Mouse (Mus musculus): ENCODE measurements around the gene Zfp874b. TPM values are rescaled to one million over a fixed set of nuclear protein-coding genes. Genes with fewer than 3 reads are reported as not detected.
"Not testable (repeated sequence)": the region's sequence is repeated elsewhere in the genome, so short reads cannot be mapped to it uniquely, and the experiment has no call there.

Zfp874b gene
- total and polyA plus RNA-seq, 2 experiments from 2014 or later = 1.5 to 21.7 TPM

DNA sequence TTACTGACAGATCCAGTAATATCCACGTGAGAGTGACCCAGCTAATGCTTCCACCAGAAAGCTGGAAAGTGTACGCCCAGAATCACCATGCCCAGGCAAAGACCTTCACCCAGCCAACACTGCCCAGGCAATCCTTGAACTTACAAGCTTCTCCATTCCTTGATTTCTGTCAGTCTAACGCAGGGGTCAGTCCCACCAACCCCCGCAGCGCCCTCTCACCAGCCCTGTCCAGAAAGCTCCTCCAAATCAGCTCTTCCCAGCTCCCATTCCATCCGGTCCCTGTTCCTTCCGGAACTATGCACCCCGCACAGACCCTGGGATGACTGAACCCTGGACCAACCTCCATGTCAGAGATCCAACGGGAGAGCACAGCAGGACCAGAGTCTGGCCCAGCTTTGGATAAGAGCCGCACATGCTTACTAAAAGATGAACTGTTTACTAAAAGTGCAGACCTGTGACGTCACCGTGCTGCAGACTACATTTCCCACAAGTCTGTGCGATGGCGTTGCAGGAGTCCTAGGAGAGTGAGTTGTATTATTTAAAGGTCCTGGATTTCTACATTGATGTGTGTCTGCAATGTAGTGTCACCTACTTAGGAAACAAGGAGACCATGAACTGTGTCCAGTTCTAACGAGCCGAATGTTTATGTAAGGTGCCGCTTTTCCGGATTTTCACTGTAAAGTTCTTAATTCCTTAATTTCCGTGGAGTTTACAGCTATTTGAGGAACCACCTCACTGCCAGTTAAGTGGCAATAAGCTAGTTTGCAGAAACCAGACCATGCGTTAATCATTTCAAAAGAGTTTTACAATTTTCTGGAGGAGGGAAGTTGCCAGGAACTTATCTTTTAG, 32.7 kb downstream of the Zfp874b start, which contains the start of gene Zfp874a:
Gene Zfp874a, minus strand, starts transcription at position 453 of the 849 bp plus-strand sequence.
- under 1% methylated on average over 20 of the region's 20 CpGs for WGBS

GRCm38 (mm10) chr13:67437095-67437494, 47.0 kb downstream of the Zfp874b start:
- not testable (repeated sequence) for DNase-seq (ENCODE audit: low spot score); H3K4me2 ChIP-seq (ENCODE audit: low read depth, low read length); H3K9ac ChIP-seq (replicated peaks; ENCODE audit: low read depth, low read length); ATAC-seq (ENCODE audit: insufficient read depth, low read depth); H3K27me3 ChIP-seq (ENCODE audit: control insufficient read depth, insufficient read depth, low read length); H3K4me1 ChIP-seq (ENCODE audit: control insufficient read depth, insufficient read depth); H3K36me3 ChIP-seq (replicated peaks; ENCODE audit: control insufficient read depth, insufficient read depth, low read length); H3K4me3 ChIP-seq (ENCODE audit: low read depth, low read length); H3K27ac ChIP-seq (ENCODE audit: low read depth); H3K9me3 ChIP-seq (replicated peaks; ENCODE audit: control insufficient read depth, low read length)
- 60% methylated on average over 1 of the region's 3 CpGs for WGBS

More for the DNA sequence above, 32.7 kb downstream of the Zfp874b start, which contains the start of gene Zfp874a:
- H3K4me2 ChIP-seq (ENCODE audit: low read depth, low read length) = peak within 1 kb of the TSS; percentile 71
- H3K9ac ChIP-seq (replicated peaks; ENCODE audit: low read depth, low read length) = peak within 1 kb of the TSS; percentile 47
- peak; percentile 81 for DNase-seq (ENCODE audit: low spot score)
- peak within 1 kb of the TSS; percentile 64 for H3K4me3 ChIP-seq (ENCODE audit: low read depth, low read length)
- H3K9me3 ChIP-seq (replicated peaks; ENCODE audit: control insufficient read depth, low read length) = no peaks in the 10 kb centered on the region
- H3K36me3 ChIP-seq (replicated peaks; ENCODE audit: control insufficient read depth, insufficient read depth, low read length) = peaks cover 12% of the 10 kb centered on the region
- no peaks in the 10 kb centered on the region for H3K27me3 ChIP-seq (ENCODE audit: control insufficient read depth, insufficient read depth, low read length)
- TF ChIP-seq EP300 (IDR thresholded peaks at IDR 0.05; ENCODE audit: low read depth) = no peak
- TF ChIP-seq CTCF (IDR thresholded peaks at IDR 0.05; ENCODE audit: low read depth) = no peak
- peak; percentile 94 for ATAC-seq (ENCODE audit: insufficient read depth, low read depth)
- peaks cover 3% of the 10 kb centered on the region; the same call in 1 of the 2 replicates for H3K4me1 ChIP-seq (ENCODE audit: control insufficient read depth, insufficient read depth)
- peak within 1 kb of the TSS; percentile 63 for H3K27ac ChIP-seq (ENCODE audit: low read depth)

- Histone ChIP-seq H3K9me3 (replicated peaks; ENCODE audit: control insufficient read depth, low read length) (no peaks in the 10 kb centered on the region), H3K27me3 (ENCODE audit: control insufficient read depth, insufficient read depth, low read length) (no peaks in the 10 kb centered on the region), H3K27ac (ENCODE audit: low read depth) (no peak overlapping the region), H3K4me2 (ENCODE audit: low read depth, low read length) (no peak overlapping the region), H3K36me3 (replicated peaks; ENCODE audit: control insufficient read depth, insufficient read depth, low read length) (no peaks in the 10 kb centered on the region), H3K4me3 (ENCODE audit: low read depth, low read length) (no peak overlapping the region), H3K4me1 (ENCODE audit: control insufficient read depth, insufficient read depth) (no peaks in the 10 kb centered on the region), H3K9ac (replicated peaks; ENCODE audit: low read depth, low read length) (no peak overlapping the region)
- no peak for ATAC-seq (ENCODE audit: insufficient read depth, low read depth)
- no peak for TF ChIP-seq EP300 (IDR thresholded peaks at IDR 0.05; ENCODE audit: low read depth)
- TF ChIP-seq CTCF (IDR thresholded peaks at IDR 0.05; ENCODE audit: low read depth) = no peak
- DNase-seq (ENCODE audit: low spot score) = no peak
- 70% methylated on average over 3 of the region's 3 CpGs for WGBS
Measured at GRCm38 (mm10) chr13:67428116-67428515, 55.9 kb downstream of the Zfp874b start.

- DNase-seq (ENCODE audit: low spot score); H3K9ac ChIP-seq (replicated peaks; ENCODE audit: low read depth, low read length); H3K4me3 ChIP-seq (ENCODE audit: low read depth, low read length); H3K4me2 ChIP-seq (ENCODE audit: low read depth, low read length); H3K36me3 ChIP-seq (replicated peaks; ENCODE audit: control insufficient read depth, insufficient read depth, low read length); ATAC-seq (ENCODE audit: insufficient read depth, low read depth); H3K27me3 ChIP-seq (ENCODE audit: control insufficient read depth, insufficient read depth, low read length); H3K4me1 ChIP-seq (ENCODE audit: control insufficient read depth, insufficient read depth); H3K9me3 ChIP-seq (replicated peaks; ENCODE audit: control insufficient read depth, low read length); H3K27ac ChIP-seq (ENCODE audit: low read depth): not testable (repeated sequence)
Measured at GRCm38 (mm10) chr13:67425699-67426098, 58.4 kb downstream of the Zfp874b start.

- not testable (repeated sequence) for H3K27ac ChIP-seq (ENCODE audit: low read depth); H3K36me3 ChIP-seq (replicated peaks; ENCODE audit: control insufficient read depth, insufficient read depth, low read length); H3K4me1 ChIP-seq (ENCODE audit: control insufficient read depth, insufficient read depth); ATAC-seq (ENCODE audit: insufficient read depth, low read depth); H3K4me3 ChIP-seq (ENCODE audit: low read depth, low read length); DNase-seq (ENCODE audit: low spot score); H3K9me3 ChIP-seq (replicated peaks; ENCODE audit: control insufficient read depth, low read length); H3K9ac ChIP-seq (replicated peaks; ENCODE audit: low read depth, low read length); H3K4me2 ChIP-seq (ENCODE audit: low read depth, low read length); H3K27me3 ChIP-seq (ENCODE audit: control insufficient read depth, insufficient read depth, low read length)
- 70% methylated on average over 2 of the region's 2 CpGs for WGBS
Measured at GRCm38 (mm10) chr13:67422532-67422931, 61.5 kb downstream of the Zfp874b start.

Other genes starting within 250 kb of the Zfp874b start
- 0.54 and 1.3 TPM in 2 replicates for gene Zfp458, start 205.8 kb downstream of the Zfp874b start, total RNA-seq (2014; rRNA removed; ENCODE audit: low replicate concordance)
- 0.48 and 0.82 TPM in 2 replicates for gene Zfp458, start 205.8 kb downstream of the Zfp874b start, polyA plus RNA-seq (2015; fragmentation: Nextera tagmentation; extraction: Ambion mirVana)
- gene Zfp457, start 177.8 kb downstream of the Zfp874b start, total RNA-seq (2014; rRNA removed; ENCODE audit: low replicate concordance) = not detected in 2 replicates
- gene Zfp457, start 177.8 kb downstream of the Zfp874b start, polyA plus RNA-seq (2015; fragmentation: Nextera tagmentation; extraction: Ambion mirVana) = 0.86 and 1.3 TPM in 2 replicates
- gene Zfp595, start 151.7 kb downstream of the Zfp874b start, total RNA-seq (2014; rRNA removed; ENCODE audit: low replicate concordance) = 0.54 and 2.7 TPM in 2 replicates
- 0.61 and 0.91 TPM in 2 replicates for gene Zfp595, start 151.7 kb downstream of the Zfp874b start, polyA plus RNA-seq (2015; fragmentation: Nextera tagmentation; extraction: Ambion mirVana)
- not detected in 2 replicates for gene Gm28044, start 123.7 kb downstream of the Zfp874b start, total RNA-seq (2014; rRNA removed; ENCODE audit: low replicate concordance)
- gene Gm28044, start 123.7 kb downstream of the Zfp874b start, polyA plus RNA-seq (2015; fragmentation: Nextera tagmentation; extraction: Ambion mirVana) = 0.30 TPM in 1 of 2 replicates, not detected in the other
- gene Zfp953, start 123.7 kb downstream of the Zfp874b start, total RNA-seq (2014; rRNA removed; ENCODE audit: low replicate concordance) = 0.84 and 2.7 TPM in 2 replicates
- gene Zfp953, start 123.7 kb downstream of the Zfp874b start, polyA plus RNA-seq (2015; fragmentation: Nextera tagmentation; extraction: Ambion mirVana) = 0.31 and 0.47 TPM in 2 replicates
- 0.39 TPM in 1 of 2 replicates, not detected in the other for gene Gm28041, start 108.5 kb downstream of the Zfp874b start, total RNA-seq (2014; rRNA removed; ENCODE audit: low replicate concordance)
- gene Gm28041, start 108.5 kb downstream of the Zfp874b start, polyA plus RNA-seq (2015; fragmentation: Nextera tagmentation; extraction: Ambion mirVana) = 0.44 and 0.57 TPM in 2 replicates
- gene Zfp456, start 108.4 kb downstream of the Zfp874b start, total RNA-seq (2014; rRNA removed; ENCODE audit: low replicate concordance) = 0.70 and 7.8 TPM in 2 replicates
- gene Zfp456, start 108.4 kb downstream of the Zfp874b start, polyA plus RNA-seq (2015; fragmentation: Nextera tagmentation; extraction: Ambion mirVana) = 0.53 and 0.58 TPM in 2 replicates
- 0.66 and 14.2 TPM in 2 replicates for gene Zfp429, start 84.4 kb downstream of the Zfp874b start, total RNA-seq (2014; rRNA removed; ENCODE audit: low replicate concordance)
- 3.0 and 3.4 TPM in 2 replicates for gene Zfp429, start 84.4 kb downstream of the Zfp874b start, polyA plus RNA-seq (2015; fragmentation: Nextera tagmentation; extraction: Ambion mirVana)
- not detected in 2 replicates for gene Zfp459, start 62.8 kb downstream of the Zfp874b start, total RNA-seq (2014; rRNA removed; ENCODE audit: low replicate concordance)
- 0.10 and 0.18 TPM in 2 replicates for gene Zfp459, start 62.8 kb downstream of the Zfp874b start, polyA plus RNA-seq (2015; fragmentation: Nextera tagmentation; extraction: Ambion mirVana)
- gene Zfp874a, start 32.6 kb downstream of the Zfp874b start, total RNA-seq (2014; rRNA removed; ENCODE audit: low replicate concordance) = 0.70 and 6.4 TPM in 2 replicates
- gene Zfp874a, start 32.6 kb downstream of the Zfp874b start, polyA plus RNA-seq (2015; fragmentation: Nextera tagmentation; extraction: Ambion mirVana) = 3.6 and 4.2 TPM in 2 replicates
- 0.11 and 1.7 TPM in 2 replicates for gene Zfp58, start 16.3 kb upstream of the Zfp874b start, total RNA-seq (2014; rRNA removed; ENCODE audit: low replicate concordance)
- 4.1 and 4.6 TPM in 2 replicates for gene Zfp58, start 16.3 kb upstream of the Zfp874b start, polyA plus RNA-seq (2015; fragmentation: Nextera tagmentation; extraction: Ambion mirVana)
- gene Gm26965, start 41.9 kb upstream of the Zfp874b start, total RNA-seq (2014; rRNA removed; ENCODE audit: low replicate concordance) = not detected in 2 replicates
- gene Gm26965, start 41.9 kb upstream of the Zfp874b start, polyA plus RNA-seq (2015; fragmentation: Nextera tagmentation; extraction: Ambion mirVana) = 0.11 TPM in 1 of 2 replicates, not detected in the other
- gene Zfp87, start 41.9 kb upstream of the Zfp874b start, total RNA-seq (2014; rRNA removed; ENCODE audit: low replicate concordance) = 7.9 and 10.7 TPM in 2 replicates
- 25.2 and 28.2 TPM in 2 replicates for gene Zfp87, start 41.9 kb upstream of the Zfp874b start, polyA plus RNA-seq (2015; fragmentation: Nextera tagmentation; extraction: Ambion mirVana)
- gene Zfp748, start 69.6 kb upstream of the Zfp874b start, total RNA-seq (2014; rRNA removed; ENCODE audit: low replicate concordance) = 5.7 and 30.1 TPM in 2 replicates
- 3.1 and 3.4 TPM in 2 replicates for gene Zfp748, start 69.6 kb upstream of the Zfp874b start, polyA plus RNA-seq (2015; fragmentation: Nextera tagmentation; extraction: Ambion mirVana)
- 3.3 and 6.8 TPM in 2 replicates for gene Zfp729b, start 125.4 kb upstream of the Zfp874b start, total RNA-seq (2014; rRNA removed; ENCODE audit: low replicate concordance)
- gene Zfp729b, start 125.4 kb upstream of the Zfp874b start, polyA plus RNA-seq (2015; fragmentation: Nextera tagmentation; extraction: Ambion mirVana) = 1.7 and 1.9 TPM in 2 replicates
- gene Gm49345, start 153.5 kb upstream of the Zfp874b start, total RNA-seq (2014; rRNA removed; ENCODE audit: low replicate concordance) = 1.6 TPM in 1 of 2 replicates, not detected in the other
- 0.14 TPM in 1 of 2 replicates, not detected in the other for gene Gm49345, start 153.5 kb upstream of the Zfp874b start, polyA plus RNA-seq (2015; fragmentation: Nextera tagmentation; extraction: Ambion mirVana)
- 2.5 and 2.7 TPM in 2 replicates for gene Zfp729a, start 153.5 kb upstream of the Zfp874b start, total RNA-seq (2014; rRNA removed; ENCODE audit: low replicate concordance)
- 1.0 TPM in 2 replicates for gene Zfp729a, start 153.5 kb upstream of the Zfp874b start, polyA plus RNA-seq (2015; fragmentation: Nextera tagmentation; extraction: Ambion mirVana)
- gene Zfp738, start 202.8 kb upstream of the Zfp874b start, total RNA-seq (2014; rRNA removed; ENCODE audit: low replicate concordance) = 3.4 and 16.8 TPM in 2 replicates
- gene Zfp738, start 202.8 kb upstream of the Zfp874b start, polyA plus RNA-seq (2015; fragmentation: Nextera tagmentation; extraction: Ambion mirVana) = 4.3 and 5.0 TPM in 2 replicates
- 1.7 and 9.4 TPM in 2 replicates for gene Zfp65, start 244.9 kb upstream of the Zfp874b start, total RNA-seq (2014; rRNA removed; ENCODE audit: low replicate concordance)
- 2.5 and 2.8 TPM in 2 replicates for gene Zfp65, start 244.9 kb upstream of the Zfp874b start, polyA plus RNA-seq (2015; fragmentation: Nextera tagmentation; extraction: Ambion mirVana)